Mouse (Mus musculus) megakaryocyte, embryonic 14.5 days (primary cell): ENCODE data around the gene Dyrk3.

Experiments used
- FLI1 ChIP-seq: IDR thresholded peaks from 2 replicates; pipeline ENCODE4 v1.6.1; 2012; ENCODE audit warnings: low read length, inconsistent platforms, mixed read lengths
- GATA1 ChIP-seq: IDR thresholded peaks from 3 replicates; pipeline ENCODE4 v1.6.1; 2012; ENCODE audit warnings: mixed read lengths, low read length, inconsistent platforms, borderline replicate concordance

GRCm38 (mm10) chr1:131184956-131185660 is 47.0 kb upstream of the Dyrk3 start:
- TF ChIP-seq GATA1 (no peak), FLI1 (no peak)
